Mouse (Mus musculus) bone marrow, adult 2 months (tissue): Measurements from ENCODE around the gene Ikzf1.

Experiments used
- CTCF ChIP-seq: fragments of 200-500 bp; IDR thresholded peaks from 2 replicates; pipeline ENCODE4 v1.5.1; 2011; ENCODE audit warnings: low read length, control low read depth; ENCODE audit not compliant: control insufficient read depth, insufficient read depth
- POLR2A ChIP-seq: fragments of 200-500 bp; IDR thresholded peaks from 2 replicates; pipeline ENCODE4 v1.6.1; 2011; ENCODE audit warnings: low read depth, mild to moderate bottlenecking, control low read depth, low read length, borderline replicate concordance; ENCODE audit not compliant: control insufficient read depth

GRCm38 (mm10) chr11:11741574-11741973 is 56.8 kb downstream of the Ikzf1 start:
- TF ChIP-seq POLR2A, result no peak
- TF ChIP-seq CTCF, result no peak
